Mouse (Mus musculus): ENCODE measurements around the gene Cpne1.
"Not testable (repeated sequence)": the region's sequence is repeated elsewhere in the genome, so short reads cannot be mapped to it uniquely, and the experiment has no call there.

Cpne1 gene

DNA sequence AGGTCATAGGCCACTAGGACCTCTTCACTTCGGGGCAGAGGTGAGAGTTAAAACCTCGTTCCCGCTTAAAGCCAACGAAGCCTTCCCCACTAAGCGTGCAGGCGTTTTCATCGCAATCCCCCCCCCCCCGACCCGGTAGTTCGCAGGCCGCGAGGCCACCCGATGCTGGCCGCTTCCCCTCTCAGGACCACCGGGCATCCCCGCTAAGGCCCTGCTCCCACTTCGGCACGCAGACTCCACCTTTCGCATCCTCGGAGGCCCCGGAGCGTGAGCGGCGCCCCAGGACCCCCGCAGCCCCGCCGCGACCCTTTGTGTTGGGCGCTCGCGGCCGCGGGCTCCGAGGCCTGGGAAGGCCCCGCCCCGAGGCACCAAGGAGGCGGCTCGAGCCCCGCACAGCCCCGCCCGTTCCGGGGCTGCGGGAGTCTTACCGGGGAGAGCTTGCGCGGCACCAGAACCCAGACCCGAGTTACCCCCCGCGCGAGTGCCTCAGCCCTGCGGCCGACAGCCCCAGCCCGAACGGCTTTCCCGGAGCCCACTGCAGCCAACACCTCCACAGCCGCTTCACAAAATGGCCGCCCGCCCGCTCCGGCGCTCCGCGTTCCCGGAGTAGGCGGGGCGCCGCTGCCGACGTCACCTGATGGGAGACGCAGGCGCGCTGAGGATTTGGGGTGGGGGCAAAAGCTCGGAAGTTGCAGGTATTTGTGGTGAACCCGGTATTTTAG, at the start of gene Cpne1, which contains the start of gene Rbm12:
Gene Cpne1, minus strand, starts transcription at position 608 of the 722 bp plus-strand sequence.
Gene Rbm12, minus strand, starts transcription at position 621 of the 722 bp plus-strand sequence.
- DNase-seq (ENCODE audit: low read depth, low spot score), result peak; percentile 87

DNA sequence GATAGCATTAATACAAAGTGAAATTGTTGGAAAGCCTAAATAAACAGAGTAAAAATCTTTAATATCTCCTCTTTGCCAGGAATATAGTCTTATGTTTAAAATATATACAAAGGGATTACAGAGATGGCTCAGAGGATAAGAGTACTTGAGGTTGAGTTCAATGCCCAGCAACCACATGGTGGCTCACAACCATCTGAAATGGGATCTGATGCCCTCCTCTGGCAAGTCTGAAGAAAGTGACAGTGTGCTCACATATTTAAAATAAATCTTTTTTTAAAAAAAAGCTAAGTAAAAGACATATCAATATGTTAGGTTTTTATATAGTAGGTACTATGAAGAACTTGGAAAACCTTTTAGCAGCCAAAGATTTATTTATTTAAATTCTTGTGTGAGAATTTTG, 39.8 kb upstream of the Cpne1 start:
- DNase-seq (ENCODE audit: low read depth, low spot score), result peak; percentile 55

DNA sequence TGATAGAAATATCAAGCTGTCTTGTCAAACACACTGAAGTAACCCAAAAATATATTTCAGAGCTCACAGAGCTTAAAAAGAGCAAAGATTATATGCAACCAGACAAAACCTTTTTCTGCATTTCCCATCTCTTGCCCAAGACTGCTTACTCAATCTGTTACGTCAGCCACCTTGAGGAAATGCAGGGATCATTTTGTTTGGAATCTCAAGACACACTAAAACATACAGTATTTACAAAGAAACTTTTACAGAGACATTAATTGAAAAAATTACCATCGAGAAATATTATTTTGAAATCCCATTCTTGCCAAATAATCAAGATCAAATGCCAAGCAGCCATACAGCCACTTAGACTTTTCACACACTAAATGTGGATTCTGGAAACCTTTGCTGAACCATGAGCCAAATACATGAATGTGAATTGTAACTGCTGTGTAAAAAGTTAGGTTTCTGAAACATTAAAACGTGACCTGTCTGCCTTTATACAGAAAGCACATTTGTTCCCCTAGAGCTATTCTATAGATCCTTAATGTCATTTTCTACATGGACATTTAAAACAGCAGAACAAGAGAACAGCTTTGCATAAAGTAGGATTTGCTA, 35.7 kb upstream of the Cpne1 start:
- no peak for DNase-seq (ENCODE audit: low read depth, low spot score)

DNA sequence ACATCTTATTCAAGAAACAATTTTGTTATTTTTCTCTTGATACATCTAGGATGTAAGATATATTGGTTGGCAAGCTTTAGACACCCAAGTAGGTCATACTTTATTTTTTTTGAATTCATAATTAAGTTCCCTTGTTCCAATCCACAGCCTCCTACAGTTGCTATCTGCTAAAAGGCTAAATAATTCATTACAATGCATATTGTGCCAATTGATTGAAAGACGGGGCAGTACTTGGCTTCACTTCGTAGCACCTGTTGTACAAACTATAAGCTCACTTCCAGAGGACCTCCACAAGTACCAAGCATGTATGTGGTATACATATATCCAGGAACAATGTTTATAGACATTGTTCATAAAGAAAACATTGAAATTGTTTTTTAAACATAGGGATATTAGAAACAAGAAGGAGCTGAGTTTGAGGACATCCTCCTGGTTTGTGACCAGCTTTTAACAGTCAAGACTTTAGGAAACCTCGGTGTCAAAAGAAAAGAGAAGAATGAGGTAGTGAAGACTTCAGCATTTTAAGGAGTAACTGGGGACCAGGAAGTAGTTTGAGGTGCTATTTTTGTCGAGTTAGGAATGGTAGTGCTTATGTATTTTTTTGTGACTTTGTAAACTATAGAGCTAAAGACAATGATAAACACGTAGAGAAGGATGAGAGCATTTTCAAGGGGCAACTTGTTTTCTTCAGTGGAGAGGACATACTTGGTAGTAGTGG, 34.7 kb upstream of the Cpne1 start:
- DNase-seq (ENCODE audit: low read depth, low spot score), result peak; percentile 54

DNA sequence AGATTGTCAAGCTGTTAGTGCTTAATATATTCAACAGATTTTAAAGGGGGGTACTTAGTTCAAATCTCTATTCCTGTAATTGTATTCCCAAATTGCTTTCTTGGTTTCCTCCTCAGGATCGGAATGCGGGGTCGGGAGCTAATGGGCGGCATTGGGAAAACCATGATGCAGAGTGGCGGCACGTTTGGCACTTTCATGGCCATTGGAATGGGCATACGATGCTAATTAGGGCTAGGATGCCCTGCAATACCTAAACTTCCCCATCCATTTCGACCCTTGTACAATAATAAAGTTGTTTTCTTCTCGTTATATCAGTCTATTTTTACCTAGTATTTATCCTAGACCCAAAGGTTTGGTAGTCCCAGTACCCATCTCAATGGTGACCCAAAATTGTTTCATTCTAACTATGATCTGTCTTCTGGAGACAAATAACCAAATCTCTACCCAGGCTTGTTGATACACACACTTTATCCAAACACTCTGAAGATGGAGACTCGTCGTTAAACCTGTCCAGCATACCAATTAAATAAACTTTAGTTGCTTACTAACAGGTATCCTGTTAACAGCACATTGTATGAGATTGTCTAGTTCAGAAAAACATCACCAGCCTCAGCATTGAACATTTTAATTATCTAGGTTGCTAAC, 33.8 kb upstream of the Cpne1 start:
- peak; percentile 45 for DNase-seq (ENCODE audit: low read depth, low spot score)

DNA sequence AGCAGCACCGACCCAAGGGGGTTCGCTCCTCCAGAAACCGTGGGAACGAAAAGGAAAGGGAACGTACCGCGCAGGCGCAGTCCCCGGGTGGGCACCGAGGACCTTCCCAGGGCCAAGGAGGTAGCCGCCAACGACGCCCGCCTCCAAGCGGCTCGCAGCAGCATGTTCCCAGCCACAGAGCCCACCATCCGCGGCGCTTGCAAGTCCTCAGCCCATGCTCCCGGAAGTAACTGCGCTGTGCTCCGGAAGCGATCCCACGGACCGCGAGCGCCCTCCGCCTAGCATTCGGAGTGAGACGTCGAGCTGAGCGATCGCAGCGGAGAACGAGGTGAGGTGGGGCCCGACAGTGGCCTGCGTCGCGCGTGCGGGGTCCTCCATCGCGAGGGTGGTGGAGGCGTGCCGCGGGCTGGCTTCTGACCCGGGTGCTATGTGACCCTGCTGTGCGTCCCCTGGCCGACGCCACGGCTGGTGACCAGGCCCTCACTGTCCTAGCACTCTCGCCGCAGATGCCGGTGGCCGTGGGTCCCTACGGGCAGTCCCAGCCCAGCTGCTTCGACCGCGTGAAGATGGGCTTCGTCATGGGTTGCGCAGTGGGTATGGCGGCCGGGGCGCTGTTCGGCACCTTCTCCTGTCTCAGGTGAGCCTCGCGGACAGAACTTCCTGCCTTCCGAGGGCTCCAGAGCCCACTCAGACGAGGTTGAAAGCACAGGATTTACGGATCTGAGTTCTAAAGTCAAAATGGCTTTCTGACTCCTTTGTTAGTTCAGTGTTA, 32.4 kb upstream of the Cpne1 start, which contains the start of the genes Romo1 and Nfs1:
Gene Romo1, plus strand, starts transcription at position 87 of the 772 bp plus-strand sequence.
Gene Nfs1, minus strand, starts transcription at position 234 of the 772 bp plus-strand sequence.
- DNase-seq (ENCODE audit: low read depth, low spot score), result peak; percentile 96

DNA sequence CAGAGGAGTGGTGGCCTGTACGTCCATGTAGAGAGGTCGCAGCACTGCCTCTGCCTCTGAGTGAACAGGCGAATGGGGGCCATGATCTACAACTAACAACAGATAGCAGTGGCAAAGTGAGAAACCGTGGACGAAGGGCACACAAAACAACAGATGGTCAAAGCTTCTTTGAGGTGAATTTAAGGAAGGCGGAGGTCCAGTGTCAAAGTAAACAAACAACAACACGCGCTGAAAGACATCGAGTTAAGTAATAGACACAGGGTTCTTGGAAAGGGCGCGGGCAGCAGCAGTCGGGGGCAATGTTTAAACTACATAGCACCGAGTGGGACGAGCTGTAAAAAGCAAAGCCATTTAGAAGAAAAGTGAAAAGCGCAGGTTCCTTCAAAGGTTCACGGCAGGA, 31.6 kb upstream of the Cpne1 start:
- DNase-seq (ENCODE audit: low read depth, low spot score), result no peak

DNA sequence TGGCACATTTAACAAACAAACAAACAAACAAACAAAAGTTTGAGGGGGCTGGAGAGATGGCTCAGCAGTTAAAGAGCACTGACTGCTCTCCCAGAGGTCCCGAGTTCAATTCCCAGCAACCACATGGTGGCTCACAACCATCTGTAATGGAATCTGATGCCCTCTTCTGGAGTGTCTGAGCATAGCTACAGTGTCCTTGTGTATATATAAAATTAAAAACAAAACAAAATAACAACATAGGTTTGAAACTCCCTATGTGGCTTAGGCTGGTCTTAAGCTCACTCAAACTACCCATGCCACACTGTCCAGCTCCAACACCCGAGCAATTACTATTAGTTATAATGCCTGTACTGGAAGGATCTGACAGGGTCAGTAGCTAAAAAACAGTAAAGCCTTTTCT, 31.1 kb upstream of the Cpne1 start:
- DNase-seq (ENCODE audit: low read depth, low spot score), result peak; percentile 51

DNA sequence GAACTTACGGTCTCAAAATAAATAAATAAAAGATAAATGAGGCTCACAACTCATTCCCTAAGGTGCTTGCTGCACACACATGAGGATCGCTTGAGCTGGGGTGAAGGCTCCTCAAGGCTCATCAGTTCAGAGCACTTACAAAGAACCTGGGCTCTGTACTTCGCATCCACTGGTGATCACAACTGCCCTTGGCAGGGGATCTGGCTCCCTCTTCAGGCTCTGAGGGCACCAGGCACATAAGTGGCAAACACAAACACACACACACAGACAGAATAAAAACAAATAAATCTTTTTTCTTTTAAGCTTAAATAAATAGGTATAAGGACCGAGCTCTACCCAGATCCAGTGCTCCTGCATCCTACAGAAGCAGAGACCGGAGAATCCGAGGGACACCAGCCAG, 23.9 kb upstream of the Cpne1 start:
- DNase-seq (ENCODE audit: low read depth, low spot score), result peak; percentile 50

DNA sequence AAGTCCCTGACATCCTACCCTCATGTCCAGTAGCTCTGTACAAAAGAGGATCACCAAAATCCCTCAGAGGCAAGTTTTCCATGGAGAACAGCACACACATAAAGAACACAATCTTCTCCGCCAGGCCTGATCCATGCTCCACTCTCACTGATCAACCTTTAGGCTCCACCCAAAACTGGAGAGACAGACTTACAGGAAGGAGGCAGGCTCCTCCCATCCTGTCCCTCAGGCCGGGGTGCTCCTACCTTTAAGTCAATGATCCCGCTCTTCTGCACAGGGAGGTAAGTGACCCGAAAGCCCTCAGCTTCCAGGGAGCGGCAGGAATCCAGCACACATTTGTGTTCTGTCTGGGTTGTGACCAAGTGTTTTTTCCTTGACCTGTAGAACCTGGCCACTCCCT, 22.4 kb upstream of the Cpne1 start:
- no peak for DNase-seq (ENCODE audit: low read depth, low spot score)

DNA sequence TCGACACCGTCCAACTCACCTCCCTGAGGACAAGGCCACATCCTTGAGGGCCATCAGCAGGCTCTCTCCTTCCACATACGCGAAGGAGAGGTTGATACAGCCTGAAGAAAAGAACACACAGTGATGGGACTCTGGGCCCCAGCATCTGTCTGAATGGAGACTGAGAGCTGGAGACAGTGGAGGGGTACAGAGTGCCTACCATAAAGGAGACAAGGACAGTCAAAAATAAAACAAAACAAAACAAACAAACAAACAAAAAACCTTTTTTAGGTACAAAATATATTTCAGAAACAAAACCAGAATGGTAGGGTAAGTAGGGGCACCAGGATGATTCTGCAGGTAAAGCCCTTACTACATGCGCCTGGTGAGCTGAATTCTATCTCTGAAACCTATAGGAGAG, 15.2 kb upstream of the Cpne1 start, which contains the start of gene Gm28036:
Gene Gm28036, minus strand, starts transcription at position 101 of the 400 bp plus-strand sequence.
- DNase-seq (ENCODE audit: low read depth, low spot score), result no peak

DNA sequence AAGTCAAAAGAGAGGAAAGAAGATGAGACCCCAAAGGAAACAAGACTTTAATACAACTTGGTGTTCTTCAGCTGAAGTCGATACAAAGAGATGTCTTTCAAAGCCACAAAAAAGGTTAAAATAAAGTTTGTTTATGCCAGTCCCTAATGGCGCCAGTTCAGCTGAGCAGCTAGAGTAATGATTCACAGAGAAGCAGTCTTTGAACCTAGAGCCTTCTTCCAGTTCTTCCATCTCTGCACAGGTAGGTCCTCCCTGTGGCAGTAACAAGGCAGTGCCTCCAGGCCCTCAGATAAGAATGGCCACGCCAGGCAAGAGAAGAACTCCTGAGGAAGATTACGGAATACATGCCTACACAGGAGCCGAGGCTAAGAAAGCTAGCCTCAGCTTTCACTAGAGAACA, 12.0 kb upstream of the Cpne1 start:
- DNase-seq (ENCODE audit: low read depth, low spot score), result no peak

DNA sequence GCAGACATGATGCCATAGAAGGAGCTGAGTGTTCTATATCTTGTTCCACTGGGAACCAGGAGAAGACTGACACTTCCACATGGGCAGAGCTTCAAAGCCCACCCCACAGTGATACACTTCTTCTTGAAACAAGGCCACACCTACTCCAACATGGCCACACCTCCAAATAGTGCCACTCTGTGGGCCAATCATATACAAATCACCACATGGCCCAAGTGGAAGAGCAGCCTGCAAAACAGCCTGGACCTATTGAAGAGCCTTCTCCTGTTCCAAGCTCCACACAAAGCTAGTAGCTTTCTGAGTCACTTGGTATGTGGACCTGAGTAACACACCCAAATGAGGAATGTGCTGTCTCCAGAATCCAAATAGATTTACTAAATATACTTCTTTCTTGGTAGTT, 7.8 kb upstream of the Cpne1 start:
- DNase-seq (ENCODE audit: low read depth, low spot score), result peak; percentile 90

DNA sequence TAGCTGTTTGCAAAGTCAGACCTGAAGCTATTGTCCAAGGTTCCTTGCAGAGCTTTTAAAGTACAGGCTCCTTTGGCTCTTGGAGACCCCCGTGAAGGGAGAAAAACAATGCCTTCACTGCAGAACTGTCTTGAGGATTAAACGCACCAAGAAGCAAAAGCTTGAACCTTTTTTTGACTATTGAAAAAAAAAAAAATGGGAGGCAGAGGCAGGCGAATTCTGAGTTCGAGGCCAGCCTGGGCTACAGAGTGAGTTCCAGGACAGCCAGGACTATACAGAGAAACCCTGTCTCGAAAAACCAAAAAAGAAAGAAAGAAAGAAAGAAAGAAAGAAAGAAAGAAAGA, 287 bp upstream of the Cpne1 start:
- DNase-seq (ENCODE audit: low read depth, low spot score), result not testable (repeated sequence)

DNA sequence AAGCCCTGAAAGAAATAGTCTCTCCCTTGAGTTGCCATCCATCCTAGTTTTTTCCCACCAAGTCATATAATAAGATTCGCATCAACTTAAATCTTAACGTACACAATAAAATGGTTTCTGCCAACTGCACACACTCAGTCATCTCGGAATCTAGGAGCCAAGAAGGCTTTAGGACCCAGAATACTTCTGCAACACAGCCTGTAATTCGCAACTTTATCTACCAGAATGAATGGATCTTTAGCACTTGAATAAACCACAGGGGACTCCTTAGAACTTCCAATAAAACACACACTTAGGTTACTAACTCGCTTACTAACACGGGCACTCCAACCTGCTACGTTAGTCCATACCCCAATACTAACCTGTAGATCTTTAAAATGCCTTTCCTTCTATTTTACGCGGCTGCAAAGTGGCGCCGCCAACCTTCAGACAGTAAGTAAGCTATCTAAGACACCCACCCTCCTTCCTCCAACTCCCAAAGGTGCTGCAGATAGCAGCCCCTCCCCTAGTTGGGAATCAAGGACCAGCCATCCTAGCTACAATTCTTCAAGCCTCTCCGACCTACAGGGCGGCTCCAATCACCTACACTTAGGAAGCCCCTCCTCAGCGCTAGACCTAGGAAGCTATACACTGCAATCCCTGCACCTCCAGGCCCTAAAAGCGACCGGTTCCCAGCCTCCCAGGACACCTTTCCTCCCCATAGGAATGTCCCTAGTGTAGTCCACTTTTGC, 973 bp downstream of the Cpne1 start:
- DNase-seq (ENCODE audit: low read depth, low spot score), result peak; percentile 63

DNA sequence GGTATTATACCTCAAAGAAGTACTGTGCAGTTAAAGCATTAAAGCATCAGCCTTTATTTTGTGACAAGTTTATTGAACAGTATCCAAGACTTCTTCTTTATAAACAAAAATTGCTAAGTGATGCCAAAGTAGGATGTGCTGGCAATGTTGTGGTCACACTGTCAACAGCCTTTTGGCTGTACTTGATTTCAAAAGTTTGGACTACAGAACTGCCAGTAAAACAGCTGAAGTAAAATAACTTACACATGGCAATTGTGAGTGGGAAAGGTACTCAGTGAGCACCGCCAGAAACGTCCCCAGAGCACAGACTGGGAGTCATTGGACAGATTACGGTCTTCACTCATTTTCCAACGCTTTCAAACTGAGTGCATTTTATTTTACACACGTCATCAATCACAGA, 19.8 kb downstream of the Cpne1 start:
- DNase-seq (ENCODE audit: low read depth, low spot score), result peak; percentile 72

DNA sequence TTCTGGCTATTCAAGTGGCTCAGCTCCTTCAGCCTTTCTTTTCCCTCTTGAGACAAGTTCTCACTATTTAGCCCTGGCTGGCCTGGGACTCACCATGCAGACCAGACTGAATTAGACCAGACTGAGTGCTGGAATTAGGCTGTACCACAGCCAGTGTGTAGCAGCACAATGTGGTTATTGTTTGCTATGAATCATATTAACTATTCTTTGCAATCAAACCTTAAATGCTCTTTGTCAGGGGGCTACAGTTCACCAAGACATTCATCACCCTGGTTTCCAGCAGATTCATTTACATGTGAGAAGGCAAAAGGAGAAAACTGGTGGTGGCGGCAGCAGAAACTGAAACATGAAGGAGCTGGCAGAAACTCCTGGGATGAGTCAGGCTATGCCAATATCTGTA, 22.0 kb downstream of the Cpne1 start:
- peak; percentile 66 for DNase-seq (ENCODE audit: low read depth, low spot score)

DNA sequence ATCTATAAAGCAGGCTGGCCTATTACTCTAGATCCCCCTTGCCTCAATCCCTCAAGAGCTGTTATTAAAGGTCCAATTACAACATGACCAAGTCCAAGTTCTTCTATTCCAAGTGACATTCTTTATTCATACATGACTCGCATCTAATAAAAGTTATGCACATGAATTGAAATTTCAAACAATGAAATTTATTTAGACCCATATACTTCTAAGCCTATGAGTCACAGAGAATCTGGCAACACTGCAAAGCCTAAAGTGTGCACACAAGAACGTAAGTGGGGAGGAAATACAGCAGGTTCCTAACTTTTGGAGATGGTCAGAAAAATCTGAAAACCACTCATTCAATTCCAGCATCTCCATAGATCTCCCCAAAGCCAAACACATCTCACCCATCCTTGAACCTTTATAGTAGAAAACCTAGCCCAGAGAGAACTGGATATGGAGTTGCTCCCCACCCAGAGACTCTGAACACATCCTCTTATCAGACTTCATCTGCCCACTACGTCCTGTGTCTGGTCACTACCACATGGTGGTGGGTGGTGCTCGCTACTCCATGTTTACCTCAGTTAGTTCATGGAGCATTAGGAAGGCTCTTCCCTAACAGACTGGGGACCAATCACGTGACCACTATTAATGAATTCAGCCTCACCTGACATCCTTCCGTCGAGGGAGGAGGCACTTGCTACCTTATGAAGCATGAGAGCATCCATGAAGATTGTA, 24.2 kb downstream of the Cpne1 start:
- DNase-seq (ENCODE audit: low read depth, low spot score), result peak; percentile 81

DNA sequence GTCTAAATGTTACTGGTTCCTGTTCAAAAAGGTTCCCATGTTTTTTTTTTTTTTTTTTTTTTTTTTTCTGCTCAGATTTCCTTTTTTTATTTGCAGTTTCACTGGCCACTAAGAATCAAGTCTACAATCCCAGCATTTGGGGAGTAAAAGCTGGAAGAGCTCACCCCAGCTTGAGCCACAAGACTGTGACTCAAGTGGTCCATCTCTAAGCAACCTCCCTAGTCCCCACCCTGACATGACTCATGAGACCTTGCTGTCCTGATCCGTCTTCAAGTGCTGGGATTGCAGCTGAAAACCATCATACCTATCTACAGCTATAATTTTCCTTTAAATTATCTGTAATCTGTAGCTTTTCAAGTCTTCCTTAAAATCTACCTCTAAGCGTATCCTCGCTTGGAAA, 27.2 kb downstream of the Cpne1 start:
- peak; percentile 62 for DNase-seq (ENCODE audit: low read depth, low spot score)

DNA sequence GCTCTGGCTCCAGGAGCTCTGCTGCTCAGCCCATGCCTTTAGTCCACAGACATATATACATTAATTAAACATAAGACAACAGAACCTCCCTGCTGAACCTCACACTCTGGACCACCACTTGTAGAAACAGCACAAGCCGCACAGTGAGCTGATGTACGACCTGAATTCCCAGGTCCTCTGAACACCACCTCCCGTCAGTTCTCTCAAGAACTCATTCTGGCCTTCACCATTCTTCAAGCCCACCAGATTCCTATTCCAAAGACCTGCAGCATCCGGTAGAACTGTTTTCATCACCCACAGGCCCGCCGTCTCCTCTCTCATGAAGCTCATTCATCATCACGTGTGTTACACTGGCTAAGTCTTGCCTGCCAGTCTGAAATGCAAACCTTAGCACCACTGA, 31.4 kb downstream of the Cpne1 start:
- no peak for DNase-seq (ENCODE audit: low read depth, low spot score)

Measured in 3T3-L1 (cell line).